Mouse (Mus musculus): ENCODE measurements around the gene Wdr45. TPM values are rescaled to one million over a fixed set of nuclear protein-coding genes. Genes with fewer than 3 reads are reported as not detected.
A peak's percentile ranks its signal among the peaks of the same experiment; 100 is the strongest.
"Not testable (repeated sequence)": the region's sequence is repeated elsewhere in the genome, so short reads cannot be mapped to it uniquely, and the experiment has no call there.

The Wdr45 gene
- total RNA-seq, 2 experiments from 2014 or later = 56.6 to 65.1 TPM

GRCm38 (mm10) chrX:7721514-7722281 is 7.6 kb downstream of the Wdr45 start, which contains the start of gene Gm45208:
TSS of gene Gm45208 (plus strand) at chrX:7722245.
- peak; percentile 64 to 73 for DNase-seq

DNA sequence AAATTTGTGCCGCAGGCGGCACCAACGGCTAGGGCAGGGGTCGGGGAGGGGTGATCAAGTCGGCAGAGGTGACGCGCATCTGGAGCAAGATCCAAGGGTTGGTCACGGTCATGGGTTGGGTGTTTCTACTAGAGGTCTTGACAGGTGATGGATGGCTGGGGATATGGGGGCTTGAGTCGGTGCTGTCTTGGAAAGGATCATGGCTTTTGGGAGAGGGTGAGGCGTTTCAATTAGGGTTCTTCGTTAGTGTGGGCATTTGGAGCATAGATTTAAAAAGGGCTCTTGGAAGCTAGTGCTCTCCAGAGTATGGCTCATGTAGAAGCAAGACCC is 8.1 kb downstream of the Wdr45 start:
- no peak for DNase-seq

DNA sequence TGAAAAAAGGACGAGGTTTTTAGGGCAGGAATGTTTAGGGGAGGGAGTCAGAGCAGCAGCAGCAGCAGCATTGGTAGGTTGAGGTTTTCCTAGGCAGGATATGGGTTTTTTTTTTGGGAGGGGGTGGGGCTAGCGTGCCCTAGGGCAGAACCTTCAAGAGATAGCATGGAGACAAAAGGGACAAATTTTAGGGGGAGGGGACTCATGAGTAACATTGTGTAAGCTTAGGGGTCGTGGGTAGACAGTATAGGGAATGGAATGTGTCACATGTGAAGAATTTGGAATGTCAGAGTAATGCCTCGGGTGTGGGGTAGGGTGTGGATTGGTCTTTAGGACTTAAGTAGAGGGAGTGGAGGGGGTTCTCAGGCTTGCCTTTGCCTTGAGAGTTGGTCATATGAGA is 8.6 kb downstream of the Wdr45 start:
- no peak for DNase-seq

GRCm38 (mm10) chrX:7724135-7724534 is 10.0 kb downstream of the Wdr45 start:
- no peak for DNase-seq

- DNase-seq = no peak
Measured at GRCm38 (mm10) chrX:7725841-7726240, 11.7 kb downstream of the Wdr45 start.

GRCm38 (mm10) chrX:7727176-7727575 is 13.0 kb downstream of the Wdr45 start:
- no peak for DNase-seq

DNA sequence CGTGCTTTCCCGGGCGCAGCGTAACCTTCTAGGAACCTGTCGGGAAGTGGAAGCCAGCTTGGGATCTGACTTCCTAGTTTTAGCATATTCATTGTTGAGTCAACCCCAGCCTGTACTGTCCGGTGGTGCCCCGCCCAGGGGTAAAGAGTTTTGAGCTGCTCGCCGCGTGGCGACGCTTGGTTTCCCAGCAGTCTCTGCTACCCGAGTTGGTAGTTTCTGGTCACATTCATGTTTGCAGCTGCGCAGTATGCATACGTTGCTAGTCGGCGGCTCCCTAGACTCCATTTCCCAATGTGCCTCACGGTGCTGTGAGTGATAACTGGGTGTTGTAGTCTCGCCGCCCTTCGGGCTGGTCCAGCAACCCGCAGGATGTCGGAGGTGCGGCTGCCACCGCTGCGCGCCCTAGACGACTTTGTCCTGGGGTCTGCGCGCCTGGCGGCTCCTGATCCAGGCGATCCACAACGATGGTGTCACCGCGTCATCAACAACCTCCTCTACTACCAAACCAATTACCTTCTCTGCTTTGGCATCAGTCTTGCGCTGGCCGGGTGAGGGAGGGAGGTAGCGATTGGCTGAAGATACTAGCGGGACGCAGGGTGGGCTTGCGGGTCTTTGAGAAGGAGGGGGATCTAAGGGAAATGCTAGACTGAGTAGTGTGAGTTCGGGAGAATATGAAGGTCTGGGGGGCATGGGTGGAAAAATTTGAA is 14.2 kb downstream of the Wdr45 start, which contains the start of gene Praf2:
TSS of gene Praf2 (plus strand) at position 225 of the 707 bp plus-strand sequence.
- DNase-seq = peak; percentile 80 to 83

DNA sequence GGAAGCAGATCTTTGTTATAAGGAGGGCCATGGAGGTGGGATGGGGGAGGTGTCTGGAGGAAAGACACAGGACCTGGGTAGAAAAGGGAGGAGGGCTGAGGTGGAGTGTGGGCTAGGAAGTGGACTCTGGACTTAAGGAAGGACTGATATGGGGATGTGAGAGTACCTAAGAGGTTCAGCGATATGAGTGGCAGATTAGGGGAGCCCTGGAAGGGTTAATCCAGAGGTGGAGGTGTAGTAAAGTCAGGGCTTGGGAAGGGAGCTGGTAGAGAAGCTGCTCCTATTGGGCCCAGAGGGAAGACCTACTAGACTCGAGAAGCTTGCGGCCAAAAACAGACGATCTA is 14.8 kb downstream of the Wdr45 start:
- DNase-seq = no peak

DNA sequence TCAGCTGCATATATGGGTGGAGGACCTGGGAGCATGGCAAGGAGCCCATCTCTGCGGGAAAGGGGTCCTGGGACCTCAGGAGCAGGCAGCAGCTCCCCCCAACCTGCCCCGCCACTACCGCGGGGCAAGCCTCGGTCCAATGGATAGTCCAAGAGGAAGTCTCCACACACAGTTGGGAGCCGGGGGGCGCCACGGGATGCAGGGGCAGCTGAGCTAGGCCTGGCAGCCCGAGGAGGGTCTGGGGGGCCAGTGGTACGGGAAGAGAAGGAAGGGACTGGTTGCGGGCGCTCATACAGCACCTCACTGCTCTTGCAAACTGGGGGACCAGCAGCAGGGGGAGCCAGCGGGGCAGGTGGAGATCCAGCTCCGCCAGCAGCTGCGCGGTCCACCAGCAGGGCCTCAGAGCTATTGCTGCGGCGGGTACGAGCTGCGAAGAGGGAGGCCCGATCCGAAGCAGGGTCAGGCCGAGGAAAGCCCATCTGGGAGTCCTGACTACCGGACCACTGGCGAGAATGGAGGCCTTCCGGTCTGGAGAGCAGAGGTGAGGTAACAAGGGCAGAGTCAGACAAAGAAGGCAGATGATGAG is 19.5 kb downstream of the Wdr45 start:
- DNase-seq = peak in 1 of 2 experiments; percentile 50

GRCm38 (mm10) chrX:7739336-7740081 is 25.4 kb downstream of the Wdr45 start:
- no peak for DNase-seq

- no peak for DNase-seq
Measured at GRCm38 (mm10) chrX:7740082-7740819, 26.1 kb downstream of the Wdr45 start.

DNA sequence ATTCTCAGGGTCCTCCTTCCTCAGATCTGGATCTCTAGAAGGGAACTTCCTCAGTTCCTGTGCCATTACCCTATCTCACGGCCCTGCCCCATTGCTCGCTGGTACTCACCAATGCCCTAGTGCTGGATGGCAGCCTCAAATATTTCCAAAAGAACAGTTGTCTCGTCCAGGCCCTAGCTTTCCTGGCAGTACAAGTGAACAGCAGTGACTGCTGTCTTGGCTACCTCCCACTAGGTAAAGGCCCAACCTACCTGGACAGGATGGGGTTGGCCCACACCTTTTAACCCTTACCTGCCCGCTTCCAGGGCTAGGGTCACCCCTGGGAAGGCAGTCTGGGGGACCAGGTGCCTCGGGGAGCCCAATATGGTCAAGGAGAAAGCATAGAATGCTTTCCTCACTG is 27.0 kb downstream of the Wdr45 start:
- no peak for DNase-seq

DNA sequence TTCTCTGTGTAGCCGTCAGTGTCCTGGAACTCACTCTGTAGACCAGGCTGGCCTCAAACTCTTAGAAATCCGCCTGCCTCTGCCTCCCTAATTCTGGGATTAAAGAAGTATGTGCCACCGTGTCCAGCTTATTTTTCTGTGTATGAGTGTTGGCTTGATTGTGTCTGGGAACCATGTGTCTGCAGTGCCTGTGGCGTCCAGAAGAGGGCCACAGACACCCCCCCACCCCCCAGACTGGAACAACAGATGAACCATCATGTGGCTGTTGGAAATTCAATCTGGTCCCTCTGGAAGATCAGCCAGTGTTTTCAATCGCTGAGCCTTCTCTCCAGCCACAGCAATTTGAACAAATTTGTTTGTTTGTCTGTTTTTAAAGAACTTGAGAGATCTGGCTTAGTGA is 29.3 kb downstream of the Wdr45 start:
- no peak for DNase-seq

DNA sequence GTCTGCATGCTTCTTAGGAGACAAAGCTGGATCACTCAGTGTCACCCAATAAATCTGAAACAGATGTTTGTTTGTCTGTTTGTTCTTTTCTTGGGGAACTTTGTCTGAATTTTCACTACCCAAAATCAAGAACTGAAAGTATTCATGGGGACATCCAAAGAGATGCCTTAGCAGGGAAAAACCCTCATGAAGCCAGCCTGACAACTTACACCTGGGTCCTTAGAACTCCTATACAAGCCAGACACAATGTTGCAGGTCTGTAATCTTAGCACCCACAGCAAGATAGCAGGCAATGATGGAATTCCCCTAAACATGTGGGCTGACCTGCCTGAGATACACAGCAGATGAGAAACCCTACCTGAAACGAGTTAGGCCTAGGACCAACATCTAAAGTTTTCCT is 30.8 kb downstream of the Wdr45 start:
- DNase-seq = no peak

DNA sequence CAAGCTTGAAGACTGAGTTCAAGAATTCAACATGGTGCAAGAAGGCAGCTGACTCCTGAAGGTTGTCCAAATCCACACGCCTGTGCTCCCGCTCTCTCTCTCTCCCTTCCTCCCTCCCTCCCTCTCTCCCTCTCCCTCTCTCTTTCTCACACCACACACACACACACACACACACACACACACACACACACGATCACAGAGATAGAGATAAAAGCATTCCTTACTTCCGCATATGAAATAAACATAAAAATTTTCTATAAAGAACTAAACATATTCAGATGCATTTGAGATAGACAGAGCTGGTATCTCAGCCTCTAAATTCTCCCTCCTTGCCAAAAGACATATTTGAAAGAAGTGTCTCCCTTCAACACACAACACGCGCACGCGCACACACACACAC is 31.3 kb downstream of the Wdr45 start:
- no peak for DNase-seq

- peak; percentile 57 to 65 for DNase-seq
Measured at GRCm38 (mm10) chrX:7750432-7751116, 36.4 kb downstream of the Wdr45 start, which contains the start of gene Ccdc120. TSS of gene Ccdc120 (minus strand) at chrX:7750905.

DNA sequence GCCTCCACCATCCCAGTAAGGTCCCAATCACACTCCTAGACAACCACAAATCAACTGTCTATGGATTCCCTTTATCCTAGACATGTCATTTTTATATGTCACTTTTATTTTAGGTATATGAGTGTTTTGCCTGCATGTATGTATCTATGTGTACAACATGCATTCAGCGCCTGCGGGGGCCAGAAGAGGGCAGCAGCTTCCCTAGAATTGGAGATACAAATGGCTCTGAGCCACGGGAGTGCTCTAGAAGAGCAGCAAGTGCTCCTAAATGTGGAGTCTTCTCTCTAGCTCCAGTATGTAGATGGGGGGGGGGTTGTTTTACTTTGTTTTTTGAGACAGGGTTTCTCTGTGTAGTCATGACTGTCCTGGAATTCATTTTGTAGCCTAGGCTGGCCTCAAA is 39.5 kb downstream of the Wdr45 start:
- DNase-seq = not testable (repeated sequence)

GRCm38 (mm10) chrX:7762137-7762920 is 48.2 kb downstream of the Wdr45 start, which contains the start of gene Tfe3:
TSS of gene Tfe3 (plus strand) at chrX:7762560.
- peak; percentile 89 to 90 for DNase-seq

GRCm38 (mm10) chrX:7762921-7763197 is 48.7 kb downstream of the Wdr45 start:
- no peak for DNase-seq

GRCm38 (mm10) chrX:7763631-7764393 is 49.7 kb downstream of the Wdr45 start:
- DNase-seq = peak in 1 of 2 experiments; percentile 26

All from layer of hippocampus, postnatal 36 days (tissue).